Mouse (Mus musculus) forelimb bud, embryonic 11.5 days (tissue): ENCODE results near the gene Acbd5.

Experiments used
- DNase-seq: peaks from one replicate; pipeline ENCODE4 v3.0.0-alpha.2; 2012; ENCODE audit warnings: low read depth, low spot score

The Acbd5 gene

GRCm38 (mm10) chr2:23068894-23069744 is 1.2 kb downstream of the Acbd5 start:
- DNase-seq = peak; percentile 85

DNA sequence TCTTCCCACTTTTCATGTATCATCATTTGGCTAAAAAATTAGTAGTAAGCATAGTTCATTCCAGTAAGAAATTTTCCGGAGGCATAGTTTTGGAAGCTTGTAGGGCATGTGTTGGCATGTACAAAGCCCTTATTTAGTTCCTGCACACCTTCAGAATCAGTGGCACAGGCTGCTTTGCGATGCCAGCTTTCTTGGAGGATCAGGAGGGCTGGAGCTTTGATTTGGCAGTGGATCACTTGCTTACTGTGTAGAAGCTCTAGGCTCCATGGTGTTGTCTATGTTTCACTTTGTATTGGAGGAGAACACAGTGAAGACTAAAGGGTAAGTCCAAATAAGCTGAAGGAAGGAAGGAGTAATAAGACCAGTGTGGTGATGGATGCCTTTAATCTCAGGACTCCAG is 2.5 kb downstream of the Acbd5 start:
- DNase-seq = no peak

- DNase-seq = no peak
These were observed 3.4 kb downstream of the Acbd5 start for GRCm38 (mm10) chr2:23071406-23071805.

GRCm38 (mm10) chr2:23075846-23076245 is 7.9 kb downstream of the Acbd5 start:
- no peak for DNase-seq

DNA sequence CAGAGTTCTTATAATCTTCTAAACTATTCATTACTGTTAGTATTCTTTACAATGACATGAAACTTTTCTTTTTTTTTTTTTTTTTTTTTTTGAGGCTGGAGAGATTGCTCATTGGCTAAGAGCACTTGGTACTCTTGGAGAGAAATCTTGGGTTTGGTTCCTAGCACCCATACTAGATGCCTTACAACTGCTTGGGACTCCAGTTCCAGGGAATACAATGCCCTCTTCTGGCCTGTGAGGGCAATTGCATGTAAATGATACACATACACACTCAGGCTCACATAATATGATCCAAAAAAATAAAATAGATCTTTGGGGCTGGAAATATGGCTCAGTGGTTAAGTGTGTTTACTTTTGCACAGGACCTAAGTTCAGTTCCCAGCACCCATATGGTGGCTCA is 8.8 kb downstream of the Acbd5 start:
- DNase-seq = no peak

DNA sequence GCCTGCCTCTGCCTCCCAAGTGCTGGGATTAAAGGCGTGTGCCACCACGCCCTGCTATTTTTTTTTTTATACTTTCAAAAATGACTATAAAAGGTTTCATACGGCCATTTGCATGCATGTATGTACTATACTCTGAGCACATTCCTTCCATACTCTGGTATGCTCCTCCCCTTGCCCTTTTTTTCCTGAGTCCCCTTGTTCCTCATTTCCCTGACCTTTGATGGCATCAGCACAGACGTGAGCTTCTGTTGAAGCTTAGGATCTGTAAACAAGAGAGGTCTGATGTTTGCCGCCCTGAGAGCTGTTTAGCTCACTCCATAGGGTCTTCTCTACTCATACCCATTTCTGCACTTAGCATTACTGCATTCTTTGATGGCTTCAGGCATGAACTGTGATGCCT is 9.7 kb downstream of the Acbd5 start:
- DNase-seq = no peak

DNA sequence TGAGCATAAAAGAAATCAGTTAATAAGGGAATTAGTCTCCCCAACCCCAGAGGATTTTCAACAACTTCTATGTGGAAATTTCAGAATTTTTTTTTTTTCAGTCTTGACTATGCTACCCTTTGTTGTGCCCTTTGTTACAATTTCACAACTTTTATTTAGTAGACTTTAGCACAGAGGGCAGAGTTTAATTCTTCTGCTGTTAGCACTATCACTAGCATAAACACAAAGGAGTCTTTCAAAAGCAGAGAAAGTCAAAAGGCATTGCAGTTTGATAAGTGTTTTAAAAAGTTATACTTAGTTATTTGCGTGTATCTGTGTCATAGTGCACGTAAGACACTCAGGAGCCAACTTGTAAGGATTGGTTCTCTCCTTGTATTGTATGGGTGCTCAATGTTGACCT is 10.6 kb downstream of the Acbd5 start:
- DNase-seq = no peak

- DNase-seq = no peak
These were observed 16.6 kb downstream of the Acbd5 start for GRCm38 (mm10) chr2:23084540-23084939.

DNA sequence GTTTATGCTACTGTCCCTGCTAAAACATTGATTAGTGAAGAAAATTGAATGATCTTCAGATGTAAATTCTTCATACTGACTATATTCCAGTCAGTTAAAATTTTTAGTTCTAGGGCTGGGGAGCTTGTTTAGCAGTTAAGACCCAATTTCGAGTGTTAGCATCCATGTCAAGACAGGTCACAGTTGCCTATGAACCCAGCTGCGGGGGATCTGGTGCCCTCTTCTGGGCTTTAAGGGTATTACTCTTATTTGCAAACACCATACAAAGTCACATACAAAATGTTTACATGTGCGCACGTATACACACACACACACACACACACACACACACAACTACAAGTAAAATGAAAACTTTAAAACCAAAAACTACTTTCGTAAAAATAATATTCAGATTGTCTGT is 24.2 kb downstream of the Acbd5 start:
- peak; percentile 55 for DNase-seq

GRCm38 (mm10) chr2:23097028-23097427 is 29.1 kb downstream of the Acbd5 start:
- no peak for DNase-seq

GRCm38 (mm10) chr2:23102266-23102665 is 34.3 kb downstream of the Acbd5 start:
- DNase-seq = no peak

DNA sequence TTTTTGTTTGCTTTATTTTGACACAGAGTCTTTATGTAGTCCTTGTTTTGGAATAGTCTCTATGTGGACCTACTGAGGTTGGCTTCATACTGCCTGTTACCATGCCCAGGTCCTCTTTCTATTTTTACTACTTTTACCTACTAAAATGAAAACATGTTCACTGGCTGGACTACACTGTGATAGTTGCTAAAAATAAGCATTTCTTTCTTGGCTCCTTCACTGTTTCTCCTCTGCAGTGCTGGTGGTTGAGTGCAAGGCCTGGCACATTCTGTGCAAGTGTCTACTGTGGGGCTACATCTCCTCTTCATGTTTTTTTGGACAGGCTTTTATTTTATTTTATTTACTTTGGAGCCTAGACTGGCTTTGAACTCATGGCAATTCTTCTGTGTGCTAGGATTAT is 51.6 kb downstream of the Acbd5 start:
- no peak for DNase-seq

- DNase-seq = peak; percentile 9
These were observed 87.2 kb downstream of the Acbd5 start for GRCm38 (mm10) chr2:23155199-23155621.

GRCm38 (mm10) chr2:23155777-23156607 is 88.0 kb downstream of the Acbd5 start, which contains the start of the genes Mastl and Yme1l1:
Gene Mastl, minus strand, starts transcription at chr2:23156024.
Gene Yme1l1, plus strand, starts transcription at chr2:23156369.
- peak; percentile 97 for DNase-seq

DNA sequence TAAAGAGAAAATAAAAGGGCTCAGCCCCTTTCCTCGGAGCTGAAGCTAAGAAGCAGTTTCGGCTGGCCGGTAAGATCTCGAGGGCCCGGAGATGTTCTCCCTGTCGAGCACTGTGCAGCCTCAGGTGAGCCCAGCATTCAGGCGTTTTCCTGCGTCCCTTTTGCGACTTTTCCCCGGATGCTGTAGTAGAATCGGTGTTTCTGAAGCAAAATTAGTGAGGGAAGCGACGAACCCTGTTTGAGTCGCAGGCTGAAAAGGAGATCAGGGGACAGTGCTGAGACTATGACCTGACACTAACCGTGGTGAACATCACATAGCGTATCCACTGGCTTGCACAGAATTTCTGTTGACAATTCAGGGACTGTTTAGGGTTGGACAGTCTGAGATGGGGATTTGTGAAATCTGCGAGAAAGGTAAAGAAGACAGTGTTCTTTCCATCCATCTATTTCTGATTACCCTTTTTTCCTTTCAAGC is 88.7 kb downstream of the Acbd5 start:
- no peak for DNase-seq
